Mouse (Mus musculus) liver, embryonic 14.5 days (tissue): ENCODE measurements at regions not wholly inside any gene's neighbourhood (a gene's known extent, or its start where the extent isn't known, plus 50 kb on each side); places are given as distances from the start of the nearest gene placed in this dataset.

Experiments
- CTCF ChIP-seq: IDR thresholded peaks from 2 replicates; pipeline ENCODE4 v1.5.1; 2016; ENCODE audit warnings: antibody characterized with exemption, low read depth, control low read depth
- EP300 ChIP-seq: IDR thresholded peaks from 2 replicates; pipeline ENCODE4 v1.6.1; 2016; ENCODE audit warnings: antibody characterized with exemption, low read depth

- no peak for TF ChIP-seq EP300
- no peak for TF ChIP-seq CTCF
These were observed 285.5 kb upstream of the Hs6st1 start for GRCm38 (mm10) chr1:35782668-35783067.
